In genomic region chr9:114933723-114934171, GRCm38 (mm10) we compare ENCODE assay signal across 8 mouse cellular contexts. TPM values are rescaled to one million over a fixed set of nuclear protein-coding genes. Genes with fewer than 3 reads are reported as not detected.
A peak's percentile ranks its signal among the peaks of the same experiment; 100 is the strongest.
DNase-seq lines count a peak whose midpoint lies in the region; ATAC-seq and TF ChIP-seq lines count a peak whose summit lies in the region.

Gpd1l (minus strand) TSS chr9:114933987.

- no peaks in the 10 kb centered on the region for H3K36me3 ChIP-seq in CH12.LX (replicated peaks in 1 of 2; ENCODE audit: control insufficient read depth in 1 of 2, insufficient read depth in 1 of 2, low read length in 1 of 2)
- H3K36me3 ChIP-seq in forebrain, embryonic 13.5 days (ENCODE audit: poor library complexity, severe bottlenecking): no peaks in the 10 kb centered on the region
- no peaks in the 10 kb centered on the region for H3K36me3 ChIP-seq in liver, postnatal 0 days (replicated peaks; ENCODE audit: insufficient read depth, low read length)
- no peaks in the 10 kb centered on the region for H3K36me3 ChIP-seq in neural tube, embryonic 14.5 days (ENCODE audit: control insufficient read depth, insufficient read depth, low read length)

- H3K4me3 ChIP-seq in CH12.LX (replicated peaks in 1 of 3; ENCODE audit: low read depth in 2 of 3, low read length in 2 of 3, poor library complexity in 1 of 3): peak within 1 kb of the TSS; percentile 54 to 72 (median 63)
- peak within 1 kb of the TSS; percentile 74 for H3K4me3 ChIP-seq in forebrain, embryonic 13.5 days
- peak within 1 kb of the TSS; percentile 60 for H3K4me3 ChIP-seq in liver, postnatal 0 days (ENCODE audit: low read depth, low read length)
- peak within 1 kb of the TSS; percentile 73 for H3K4me3 ChIP-seq in neural tube, embryonic 14.5 days (ENCODE audit: low read depth, low read length)

- peaks cover 4 to 18% of the 10 kb centered on the region in 2 experiments for H3K4me1 ChIP-seq in CH12.LX (ENCODE audit: control insufficient read depth in 1 of 2, insufficient read depth in 2 of 2)
- H3K4me1 ChIP-seq in forebrain, embryonic 13.5 days: peaks cover 10% of the 10 kb centered on the region
- peaks cover 20% of the 10 kb centered on the region for H3K4me1 ChIP-seq in liver, postnatal 0 days (ENCODE audit: insufficient read depth)
- H3K4me1 ChIP-seq in neural tube, embryonic 14.5 days (ENCODE audit: control insufficient read depth, insufficient read depth, low read length): peaks cover 7% of the 10 kb centered on the region; the same call in 1 of the 2 replicates

- peak; percentile 80 for DNase-seq in CH12.LX (ENCODE audit: extremely low read depth)
- DNase-seq in heart, postnatal 10 days: peak; percentile 98
- DNase-seq in large intestine, adult 2 months (ENCODE audit: low read depth, low spot score): peak; percentile 82
- DNase-seq in liver, postnatal 0 days: peak; percentile 96
- DNase-seq in testis, postnatal 10 days (ENCODE audit: low spot score): peak; percentile 94

- intact Hi-C loops in heart, postnatal 10 days (cut with DNase I): no loop called here

- in situ Hi-C loops in CH12.LX (cut with MboI; ENCODE audit: low pct_ligation_motif_present, low pct_unique_long_range_greater_than_20kb, low sequenced_read_pairs): no loop called here

- no peaks in the 10 kb centered on the region for H3K27me3 ChIP-seq in CH12.LX (replicated peaks)
- no peaks in the 10 kb centered on the region for H3K27me3 ChIP-seq in forebrain, embryonic 13.5 days
- H3K27me3 ChIP-seq in liver, postnatal 0 days (ENCODE audit: insufficient read depth, low read length): no peaks in the 10 kb centered on the region
- no peaks in the 10 kb centered on the region for H3K27me3 ChIP-seq in neural tube, embryonic 14.5 days (ENCODE audit: control insufficient read depth, insufficient read depth, low read length)

- dilution Hi-C loops in CH12.LX (cut with MboI; ENCODE audit: extremely low pct_ligation_motif_present, extremely low pct_unique_long_range_greater_than_20kb, low sequenced_read_pairs): no loop called here

- no peak for TF ChIP-seq CTCF in CH12.LX (conservative IDR thresholded peaks at IDR 0.05 in 1 of 2, IDR thresholded peaks at IDR 0.05 in 1 of 2; ENCODE audit: low read depth in 2 of 2, low read length in 2 of 2)
- TF ChIP-seq CTCF in liver, postnatal 0 days (IDR thresholded peaks at IDR 0.05; ENCODE audit: low read depth): no peak

- H3K4me2 ChIP-seq in CH12.LX (ENCODE audit: insufficient read depth, low read depth, poor library complexity, severe bottlenecking): peak within 1 kb of the TSS; percentile 78
- peak within 1 kb of the TSS; percentile 98 for H3K4me2 ChIP-seq in forebrain, embryonic 13.5 days
- peak within 1 kb of the TSS; percentile 76 for H3K4me2 ChIP-seq in liver, postnatal 0 days (ENCODE audit: low read depth, low read length)
- H3K4me2 ChIP-seq in neural tube, embryonic 14.5 days (ENCODE audit: low read depth, low read length): peak within 1 kb of the TSS; percentile 99

- no peaks in the 10 kb centered on the region for H3K79me2 ChIP-seq in CH12.LX (replicated peaks; ENCODE audit: control insufficient read depth, extremely low read depth, insufficient read depth, poor library complexity, severe bottlenecking)

- ATAC-seq in cerebellum, adult (ENCODE audit: insufficient number of reproducible peaks, low FRiP score, low TSS enrichment): peak; percentile 98
- ATAC-seq in forebrain, embryonic 13.5 days: peak; percentile 99
- peak; percentile 98 for ATAC-seq in liver, postnatal 0 days
- ATAC-seq in neural tube, embryonic 14.5 days (ENCODE audit: low read depth): peak; percentile 98

- no peak within 1 kb of the TSS for H3K27ac ChIP-seq in CH12.LX (ENCODE audit: insufficient read depth, low read depth)
- H3K27ac ChIP-seq in forebrain, embryonic 13.5 days: peak within 1 kb of the TSS; percentile 59; the same call in 1 of the 2 replicates
- H3K27ac ChIP-seq in liver, postnatal 0 days (ENCODE audit: low read depth): peak within 1 kb of the TSS; percentile 87
- H3K27ac ChIP-seq in neural tube, embryonic 14.5 days (ENCODE audit: low read depth, low read length): peak within 1 kb of the TSS; percentile 64

- no peak for TF ChIP-seq RAD21 in CH12.LX (IDR thresholded peaks at IDR 0.05; ENCODE audit: low read depth, low read length)

- TF ChIP-seq POLR2A in CH12.LX (IDR thresholded peaks at IDR 0.05; ENCODE audit: low read depth, low read length): peak; percentile 69

- TF ChIP-seq EP300 in CH12.LX (IDR thresholded peaks at IDR 0.05; ENCODE audit: low read length): no peak
- TF ChIP-seq EP300 in liver, postnatal 0 days (IDR thresholded peaks at IDR 0.05; ENCODE audit: low read depth): no peak

- peak within 1 kb of the TSS; percentile 31 for H3K9ac ChIP-seq in CH12.LX (ENCODE audit: insufficient read depth, low read depth)
- peak within 1 kb of the TSS; percentile 81 for H3K9ac ChIP-seq in forebrain, embryonic 13.5 days
- peak within 1 kb of the TSS; percentile 63 for H3K9ac ChIP-seq in liver, postnatal 0 days (replicated peaks)
- peak within 1 kb of the TSS; percentile 80 for H3K9ac ChIP-seq in neural tube, embryonic 14.5 days (replicated peaks; ENCODE audit: low read depth, low read length)

- no peaks in the 10 kb centered on the region for H3K9me3 ChIP-seq in CH12.LX (replicated peaks; ENCODE audit: low read length)
- H3K9me3 ChIP-seq in forebrain, embryonic 13.5 days (replicated peaks): no peaks in the 10 kb centered on the region
- H3K9me3 ChIP-seq in liver, postnatal 0 days (ENCODE audit: low read length): no peaks in the 10 kb centered on the region
- H3K9me3 ChIP-seq in neural tube, embryonic 14.5 days (ENCODE audit: control insufficient read depth, low read length): no peaks in the 10 kb centered on the region

- 0% methylated on average over 28 of the region's 30 CpGs for WGBS in forebrain, embryonic 13.5 days
- under 1% methylated on average over 30 of the region's 30 CpGs for WGBS in large intestine, adult 2 months
- under 1% methylated on average over 26 of the region's 30 CpGs for WGBS in liver, postnatal 0 days (ENCODE audit: insufficient replicate concordance)
- under 1% methylated on average over 30 of the region's 30 CpGs for WGBS in neural tube, embryonic 14.5 days

TF ChIP-seq in CH12.LX, 34 proteins besides CTCF, POLR2A, EP300 and RAD21 (continues in another document):
- no peak for TF ChIP-seq USF2 (conservative IDR thresholded peaks at IDR 0.05; ENCODE audit: low read depth, low read length)
- no peak for TF ChIP-seq JUND (conservative IDR thresholded peaks at IDR 0.05; ENCODE audit: low read depth, low read length)
- 0 out of 2 replicates have a peak, but pooled peaks have one; percentile 31 for TF ChIP-seq MEF2A (IDR thresholded peaks at IDR 0.05; ENCODE audit: borderline replicate concordance, low read depth, low read length)
- TF ChIP-seq ZC3H11A (IDR thresholded peaks at IDR 0.05; ENCODE audit: low read depth, low read length): no peak
- TF ChIP-seq GABPA (IDR thresholded peaks at IDR 0.05; ENCODE audit: insufficient replicate concordance, low read depth, low read length): no peak; the same call in 1 of the 2 replicates
- no peak for TF ChIP-seq RCOR1 (conservative IDR thresholded peaks at IDR 0.05; ENCODE audit: low read depth, low read length)
- no peak for TF ChIP-seq E2F4 (IDR thresholded peaks at IDR 0.05; ENCODE audit: insufficient replicate concordance, low read depth, low read length)
- peak; percentile 33; the same call in 1 of the 2 replicates for TF ChIP-seq MYC (IDR thresholded peaks at IDR 0.05; ENCODE audit: low read depth, low read length)
- TF ChIP-seq SIN3A (IDR thresholded peaks at IDR 0.05; ENCODE audit: low read length): 0 out of 2 replicates have a peak, but pooled peaks have one; percentile 71
- no peak for TF ChIP-seq MAFK (IDR thresholded peaks at IDR 0.05; ENCODE audit: insufficient replicate concordance, low read length)
- no peak for TF ChIP-seq CHD2 (IDR thresholded peaks at IDR 0.05; ENCODE audit: low read length)
- TF ChIP-seq MAX (IDR thresholded peaks at IDR 0.05; ENCODE audit: low read length): peak; percentile 50; the same call in 1 of the 2 replicates
- peak; percentile 80 for TF ChIP-seq NRF1 (IDR thresholded peaks at IDR 0.05; ENCODE audit: low read depth, low read length)
- TF ChIP-seq ZKSCAN1 (IDR thresholded peaks at IDR 0.05; ENCODE audit: borderline replicate concordance, low read depth, low read length): no peak
- no peak for TF ChIP-seq CHD1 (IDR thresholded peaks at IDR 0.05; ENCODE audit: low read depth, low read length)
- TF ChIP-seq ETS1 (conservative IDR thresholded peaks at IDR 0.05; ENCODE audit: low read depth, low read length): no peak
- no peak for TF ChIP-seq USF1 (IDR thresholded peaks at IDR 0.05; ENCODE audit: low read depth, low read length)
- no peak for TF ChIP-seq PAX5 (IDR thresholded peaks at IDR 0.05; ENCODE audit: low read length)
- 0 out of 2 replicates have a peak, but pooled peaks have one; percentile 26 for TF ChIP-seq MAZ (IDR thresholded peaks at IDR 0.05; ENCODE audit: low read depth, low read length)
- no peak for TF ChIP-seq SMC3 (IDR thresholded peaks at IDR 0.05; ENCODE audit: low read depth, low read length)
- TF ChIP-seq IRF4 (IDR thresholded peaks at IDR 0.05; ENCODE audit: low read depth, low read length): 0 out of 2 replicates have a peak, but pooled peaks have one; percentile 19
- TF ChIP-seq HCFC1 (IDR thresholded peaks at IDR 0.05; ENCODE audit: low read depth, low read length): peak; percentile 91
- TF ChIP-seq NELFE (IDR thresholded peaks at IDR 0.05; ENCODE audit: low read depth, low read length): peak; percentile 51; the same call in 1 of the 2 replicates
- TF ChIP-seq KAT2A (IDR thresholded peaks at IDR 0.05; ENCODE audit: insufficient replicate concordance, low read length): peak; percentile 69; the same call in 1 of the 2 replicates
- no peak for TF ChIP-seq POLR2AphosphoS2 (IDR thresholded peaks at IDR 0.05; ENCODE audit: low read depth, low read length)
- peak; percentile 66 for TF ChIP-seq MXI1 (IDR thresholded peaks at IDR 0.05; ENCODE audit: low read depth, low read length)
- 0 out of 2 replicates have a peak, but pooled peaks have one; percentile 27 for TF ChIP-seq BHLHE40 (IDR thresholded peaks at IDR 0.05; ENCODE audit: low read depth, low read length)
- TF ChIP-seq TBP (conservative IDR thresholded peaks at IDR 0.05; ENCODE audit: low read depth, low read length): no peak

RNA-seq across cellular contexts. Expression of gene Gpd1l, which starts in this region (rescaled TPM):
- 4.6 and 5.2 TPM in 2 replicates for total RNA-seq in CH12.LX (2012; rRNA removed)
- 7.1 and 7.4 TPM in 2 replicates for total RNA-seq in CH12.LX (2014; rRNA removed)
- polyA plus RNA-seq in CH12.LX (2012; ENCODE audit: insufficient read length, low read depth): 5.8 and 5.9 TPM in 2 replicates
- 15.8 and 16.9 TPM in 2 replicates for polyA plus RNA-seq in forebrain, embryonic 13.5 days (2015; fragmentation: Nextera tagmentation; extraction: Ambion mirVana)
- 10 to 100 TPM; 40.0 to 40.9 TPM for total RNA-seq in heart, postnatal 10 days (2021)
- polyA plus RNA-seq in large intestine, adult 2 months (2012; rRNA removed): 29.5 and 46.9 TPM in 2 replicates
- 6.8 and 7.0 TPM in 2 replicates for polyA plus RNA-seq in liver, postnatal 0 days (2015; fragmentation: Nextera tagmentation; extraction: Ambion mirVana)
- polyA plus RNA-seq in neural tube, embryonic 14.5 days (2014; fragmentation: Nextera tagmentation; extraction: Ambion mirVana): 24.9 and 26.0 TPM in 2 replicates

Comparison
In these comparisons a context has a peak if more than half of its experiments do, and no peak if none do; other contexts are left out.
1. RNA of gene Gpd1l (total RNA-seq): 40.0 to 40.9 TPM in heart, postnatal 10 days; 4.6 to 7.4 TPM in CH12.LX; every median in the first group is over 4 times any median in the second.
2. H3K9ac ChIP-seq: peak in every context shown above with its lines; median percentile 81 in forebrain, embryonic 13.5 days; 80 in neural tube, embryonic 14.5 days; 63 in liver, postnatal 0 days; 31 in CH12.LX.
3. Peak in every context shown above with its lines, with median percentiles within 50 percentile points of each other: DNase-seq, H3K4me2 ChIP-seq, H3K4me3 ChIP-seq and ATAC-seq.